Mouse (Mus musculus) stomach, postnatal 0 days (tissue): ENCODE measurements around the gene H2-M10.5. TPM values are rescaled to one million over a fixed set of nuclear protein-coding genes. Genes with fewer than 3 reads are reported as not detected.
A peak's percentile ranks its signal among the peaks of the same experiment; 100 is the strongest.
"Not testable (repeated sequence)": the region's sequence is repeated elsewhere in the genome, so short reads cannot be mapped to it uniquely, and the experiment has no call there.

Experiments
- ATAC-seq: fragments of 200-750 bp; cut with Nextera tagmentation; 2 replicates; pipeline ENCODE4 v1.8.0; 2017; ENCODE audit not compliant: low FRiP score, low TSS enrichment
- DNase-seq: peaks from one replicate; pipeline ENCODE4 v3.0.0-alpha.2; 2016; ENCODE audit warnings: low spot score
- H3K27ac ChIP-seq: fragments of 300-500 bp; sonication (generic); replicated peaks from 2 replicates; pipeline ENCODE4 v1.5.1; 2014; ENCODE audit warnings: mild to moderate bottlenecking, control low read depth
- H3K27me3 ChIP-seq: fragments of 300-500 bp; sonication (generic); 2 replicates; pipeline ENCODE4 v1.6.1; 2014; ENCODE audit warnings: low read length; ENCODE audit not compliant: control insufficient read depth, insufficient read depth
- H3K36me3 ChIP-seq: fragments of 300-500 bp; sonication (generic); 2 replicates; pipeline ENCODE4 v1.6.1; 2014; ENCODE audit warnings: low read length, mixed read lengths; ENCODE audit not compliant: control insufficient read depth, insufficient read depth
- H3K4me1 ChIP-seq: fragments of 300-500 bp; sonication (generic); replicated peaks from 2 replicates; pipeline ENCODE4 v1.6.1; 2014; ENCODE audit warnings: antibody characterized with exemption; ENCODE audit not compliant: control insufficient read depth, insufficient read depth
- H3K4me2 ChIP-seq: fragments of 300-500 bp; sonication (generic); replicated peaks from 2 replicates; pipeline ENCODE4 v1.6.1; 2014; ENCODE audit warnings: low read depth, mild to moderate bottlenecking, control low read depth, moderate library complexity
- H3K4me3 ChIP-seq: fragments of 300-500 bp; sonication (generic); 2 replicates; pipeline ENCODE4 v1.5.1; 2014; ENCODE audit warnings: low read depth, low read length, control low read depth
- H3K9ac ChIP-seq: fragments of 300-500 bp; sonication (generic); 2 replicates; pipeline ENCODE4 v1.6.1; 2014; ENCODE audit warnings: mild to moderate bottlenecking, low read length, control low read depth, mixed read lengths
- H3K9me3 ChIP-seq: fragments of 300-500 bp; sonication (generic); 2 replicates; pipeline ENCODE4 v1.6.1; 2016; ENCODE audit warnings: low read length; ENCODE audit not compliant: control insufficient read depth
- CTCF ChIP-seq: IDR thresholded peaks from 2 replicates; pipeline ENCODE4 v1.5.1; 2016; ENCODE audit warnings: antibody characterized with exemption, low read depth, mild to moderate bottlenecking, moderate library complexity
- EP300 ChIP-seq: optimal IDR thresholded peaks from 2 replicates; pipeline ENCODE3; 2016; ENCODE audit warnings: antibody characterized with exemption
- WGBS: fragments of 180-500 bp; shearing (Covaris S2); extraction: QIAGEN DNeasy Blood & Tissue Kit; methylation state at CpG from one replicate; pipeline ENCODE4 v1.1.7; 2014; 5-methylcytosine and 5-hydroxymethylcytosine counted together
- polyA plus RNA-seq: library from polyadenylated mRNA; unstranded; fragments of >200 nt; fragmentation: Nextera tagmentation; extraction: Ambion mirVana; gene quantifications from 2 replicates; pipeline ENCODE4 v1.2.1, GENCODE M21; 2015

Gene H2-M10.5
- not detected in 2 replicates for polyA plus RNA-seq

DNA sequence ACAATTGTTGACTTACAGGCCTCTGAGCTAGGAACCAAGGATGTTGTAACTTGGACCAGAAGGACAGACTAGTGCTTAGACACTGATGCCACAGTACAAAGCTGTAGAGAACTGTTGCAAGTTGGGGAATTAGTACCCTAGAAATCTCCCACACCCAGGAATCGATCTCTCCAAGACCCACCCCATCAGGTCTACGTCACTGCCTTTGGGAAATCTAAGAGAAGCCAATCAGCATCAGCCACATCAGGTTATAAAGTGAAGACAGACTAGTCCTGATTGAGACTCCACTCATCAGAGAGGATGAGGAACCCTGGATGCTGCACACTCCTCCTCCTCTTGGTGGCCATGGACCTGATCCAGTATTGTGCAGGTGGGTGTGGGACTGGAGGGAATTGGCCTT lies at the start of gene H2-M10.5:
TSS of gene H2-M10.5 (plus strand) at position 301 of the 400 bp plus-strand sequence.
- not testable (repeated sequence) for H3K4me1 ChIP-seq, DNase-seq, H3K9ac ChIP-seq, H3K4me3 ChIP-seq, H3K27ac ChIP-seq, ATAC-seq, H3K36me3 ChIP-seq, H3K9me3 ChIP-seq, H3K27me3 ChIP-seq, H3K4me2 ChIP-seq
- WGBS = 92% methylated on average over 2 of the region's 2 CpGs

DNA sequence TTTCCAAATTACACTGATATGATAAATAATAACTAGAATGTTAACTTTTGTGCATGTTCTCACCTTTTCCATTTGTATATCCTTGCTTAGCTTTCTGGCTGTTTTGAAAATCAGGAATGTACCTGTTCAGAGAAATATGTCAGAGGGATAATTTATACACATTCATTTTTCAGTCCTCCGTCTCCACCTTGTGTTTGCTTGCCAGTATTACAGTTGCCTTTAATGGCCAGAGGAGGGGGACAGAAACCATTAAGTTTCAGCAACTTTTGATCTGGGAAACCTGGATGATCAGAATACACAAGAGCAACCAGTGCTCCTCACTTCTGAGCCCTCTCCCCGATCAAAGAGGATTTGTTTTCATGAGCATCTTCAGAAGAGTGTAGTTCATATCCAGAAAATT lies 46.7 kb upstream of the H2-M10.5 start:
- DNase-seq (no peak), ATAC-seq (no peak)
- Histone ChIP-seq H3K9me3 (no peaks in the 10 kb centered on the region), H3K27ac (no peak overlapping the region), H3K4me3 (no peak overlapping the region), H3K4me1 (no peaks in the 10 kb centered on the region), H3K36me3 (no peaks in the 10 kb centered on the region), H3K27me3 (no peaks in the 10 kb centered on the region), H3K4me2 (no peak overlapping the region), H3K9ac (no peak overlapping the region)
- 13% methylated on average over 2 of the region's 2 CpGs for WGBS
- TF ChIP-seq EP300 (no peak), CTCF (peak; percentile 72)

DNA sequence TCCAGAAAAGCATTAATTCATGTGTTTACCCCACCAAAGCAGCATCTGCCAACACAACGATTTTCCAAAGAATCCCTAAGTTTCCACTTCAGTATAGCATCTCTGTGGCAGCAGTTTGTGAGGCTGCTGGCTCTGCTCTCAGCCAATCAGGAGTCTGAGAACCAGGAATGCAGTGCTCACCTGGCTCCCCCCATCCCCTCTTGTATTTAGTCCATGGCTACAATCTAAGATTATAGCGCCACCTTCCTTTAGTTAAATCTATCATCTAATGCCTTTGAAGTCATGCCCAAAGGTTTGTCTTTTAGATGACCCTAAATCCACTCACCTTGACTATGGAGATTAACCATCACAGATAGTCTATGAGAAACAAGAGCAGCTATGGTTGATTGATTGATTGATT lies 8.9 kb upstream of the H2-M10.5 start:
- no peak for DNase-seq
- TF ChIP-seq CTCF (no peak), EP300 (no peak)
- Histone ChIP-seq H3K9me3 (no peaks in the 10 kb centered on the region), H3K4me3 (no peak overlapping the region), H3K36me3 (no peaks in the 10 kb centered on the region), H3K27me3 (no peaks in the 10 kb centered on the region), H3K9ac (no peak overlapping the region), H3K4me1 (no peaks in the 10 kb centered on the region), H3K4me2 (no peak overlapping the region), H3K27ac (no peak overlapping the region)
- no peak for ATAC-seq
- 47% methylated on average over 2 of the region's 2 CpGs for WGBS

DNA sequence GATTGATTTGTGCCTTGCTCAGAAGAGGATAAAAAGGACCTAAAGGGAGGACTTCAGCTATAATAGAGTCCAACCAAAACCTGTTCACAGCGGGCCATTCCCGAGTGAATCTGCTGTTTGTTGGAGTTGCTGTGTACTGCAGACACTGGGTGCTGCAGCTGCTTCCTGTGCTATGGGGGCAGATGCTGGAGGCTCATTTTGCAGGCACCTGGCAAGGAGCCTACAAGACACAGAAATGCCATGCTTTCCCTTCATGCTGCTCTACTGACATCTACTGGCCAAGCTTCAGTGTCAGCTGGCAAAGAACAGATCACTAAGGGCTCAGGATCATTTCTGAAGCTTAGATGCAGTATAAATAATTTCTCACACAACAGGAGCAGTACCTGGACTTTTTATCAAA lies 8.5 kb upstream of the H2-M10.5 start:
- H3K36me3 ChIP-seq, H3K9me3 ChIP-seq, H3K4me2 ChIP-seq, H3K9ac ChIP-seq, H3K27me3 ChIP-seq, H3K4me1 ChIP-seq, H3K27ac ChIP-seq, H3K4me3 ChIP-seq, ATAC-seq: not testable (repeated sequence)
- peak; percentile 73 for TF ChIP-seq CTCF
- peak; percentile 36 for DNase-seq
- 21% methylated on average over 2 of the region's 2 CpGs for WGBS

DNA sequence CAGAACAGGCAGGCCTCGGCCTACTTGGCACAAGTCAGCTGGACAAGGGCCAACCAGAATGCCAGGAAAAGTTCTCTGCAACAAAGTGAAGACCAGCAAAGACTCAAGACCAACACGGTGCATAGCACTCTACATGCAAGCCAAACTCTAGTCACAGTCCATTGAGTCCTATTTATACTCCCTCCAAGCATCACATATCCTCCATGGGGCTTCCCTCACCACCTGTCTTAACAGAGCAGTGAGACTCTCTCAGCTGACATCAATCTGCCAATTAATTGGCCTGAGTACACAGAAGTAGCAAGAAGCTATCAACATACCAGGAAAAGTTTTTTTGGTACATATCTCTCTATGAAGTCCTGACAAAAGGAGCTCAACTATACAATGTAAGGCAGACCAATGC lies 7.3 kb upstream of the H2-M10.5 start:
- H3K4me2 ChIP-seq, H3K4me3 ChIP-seq, H3K27me3 ChIP-seq, H3K9ac ChIP-seq, DNase-seq, ATAC-seq, H3K9me3 ChIP-seq, H3K4me1 ChIP-seq, H3K36me3 ChIP-seq, H3K27ac ChIP-seq: not testable (repeated sequence)
- WGBS = 52% methylated on average over 2 of the region's 2 CpGs

DNA sequence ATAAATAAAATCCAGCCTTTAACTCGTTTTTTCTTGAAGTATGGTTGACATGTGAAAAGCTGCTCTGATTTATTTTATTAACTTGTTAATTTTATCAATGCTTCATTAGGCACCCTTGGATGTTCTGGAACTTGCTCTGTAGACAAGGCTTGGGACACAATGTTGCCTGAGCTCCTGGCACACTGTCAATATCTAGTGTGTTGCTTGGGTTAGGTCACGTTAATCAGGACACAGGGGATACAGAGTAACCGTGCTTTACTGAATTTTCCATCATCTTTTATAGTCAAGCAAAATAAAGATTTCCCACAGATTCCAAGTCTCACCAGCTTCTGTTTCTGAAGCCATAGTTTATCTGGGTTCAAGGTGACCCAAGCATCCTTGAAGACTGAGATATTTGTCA lies 8.8 kb downstream of the H2-M10.5 start:
- DNase-seq = no peak
- ATAC-seq = no peak
- no peak overlapping the region for H3K4me3 ChIP-seq
- no peak overlapping the region for H3K4me2 ChIP-seq
- H3K9me3 ChIP-seq = no peaks in the 10 kb centered on the region
- H3K27ac ChIP-seq = no peak overlapping the region
- H3K4me1 ChIP-seq = no peaks in the 10 kb centered on the region
- H3K36me3 ChIP-seq = no peaks in the 10 kb centered on the region
- no peak overlapping the region for H3K9ac ChIP-seq
- 50% methylated on average over 3 of the region's 3 CpGs for WGBS
- no peak for TF ChIP-seq CTCF
- TF ChIP-seq EP300 = no peak
- no peaks in the 10 kb centered on the region for H3K27me3 ChIP-seq

DNA sequence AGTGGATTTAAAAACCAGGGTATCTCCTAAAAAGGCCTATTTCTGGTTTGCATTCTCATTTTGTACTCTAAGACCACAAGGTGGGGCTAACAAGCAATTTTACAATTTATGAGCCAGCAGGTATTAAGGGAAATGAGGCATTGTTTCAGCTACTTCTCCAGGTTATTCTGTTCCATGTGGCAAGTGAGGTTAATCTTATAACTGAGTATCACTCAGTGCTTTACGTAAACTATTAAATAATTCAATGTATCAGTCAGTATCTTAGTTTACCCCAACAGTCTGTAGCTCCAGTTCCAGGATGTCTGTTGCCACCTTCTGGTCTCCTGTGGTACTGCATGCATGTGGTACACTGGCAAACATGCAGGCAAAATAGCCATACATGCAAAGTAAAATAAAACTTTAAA lies 13.8 kb downstream of the H2-M10.5 start:
- not testable (repeated sequence) for H3K27ac ChIP-seq, ATAC-seq, H3K9ac ChIP-seq, H3K4me1 ChIP-seq, H3K4me3 ChIP-seq, H3K36me3 ChIP-seq, H3K27me3 ChIP-seq, H3K9me3 ChIP-seq, H3K4me2 ChIP-seq
- DNase-seq = peak; percentile 19
- TF ChIP-seq CTCF = peak; percentile 78
- 50% methylated on average over 1 of the region's 1 CpGs for WGBS
